Mouse (Mus musculus) hindbrain, embryonic 14.5 days (tissue): ENCODE data around the gene Gprasp2. TPM values are rescaled to one million over a fixed set of nuclear protein-coding genes. Genes with fewer than 3 reads are reported as not detected.
A peak's percentile ranks its signal among the peaks of the same experiment; 100 is the strongest.
"Not testable (repeated sequence)": the region's sequence is repeated elsewhere in the genome, so short reads cannot be mapped to it uniquely, and the experiment has no call there.

ENCODE experiments used
- ATAC-seq: fragments of 200-750 bp; cut with Nextera tagmentation; 2 replicates; pipeline ENCODE4 v1.8.0; 2017; ENCODE audit warnings: moderate number of reproducible peaks, mild to moderate bottlenecking, moderate TSS enrichment, moderate library complexity; ENCODE audit not compliant: low FRiP score
- DNase-seq: peaks from one replicate; pipeline ENCODE4 v3.0.0-alpha.2; 2015; ENCODE audit warnings: low spot score
- H3K27ac ChIP-seq: fragments of 300-500 bp; sonication (generic); 2 replicates; pipeline ENCODE4 v1.5.1; 2014; ENCODE audit warnings: mild to moderate bottlenecking, moderate library complexity
- H3K27me3 ChIP-seq: fragments of 300-500 bp; sonication (generic); 2 replicates; pipeline ENCODE4 v1.6.1; 2014; ENCODE audit warnings: mild to moderate bottlenecking, low read length, mixed read lengths; ENCODE audit not compliant: control insufficient read depth, insufficient read depth
- H3K36me3 ChIP-seq: fragments of 300-500 bp; sonication (generic); replicated peaks from 2 replicates; pipeline ENCODE4 v1.6.1; 2014; ENCODE audit not compliant: control insufficient read depth, insufficient read depth
- H3K4me1 ChIP-seq: fragments of 300-500 bp; sonication (generic); replicated peaks from 2 replicates; pipeline ENCODE4 v1.6.1; 2014; ENCODE audit warnings: antibody characterized with exemption, low read length, mixed read lengths; ENCODE audit not compliant: control insufficient read depth, insufficient read depth
- H3K4me2 ChIP-seq: fragments of 300-500 bp; sonication (generic); replicated peaks from 2 replicates; pipeline ENCODE4 v1.6.1; 2014; ENCODE audit warnings: mild to moderate bottlenecking, moderate library complexity
- H3K4me3 ChIP-seq: fragments of 300-500 bp; sonication (generic); replicated peaks from 2 replicates; pipeline ENCODE4 v1.5.1; 2014; ENCODE audit warnings: mild to moderate bottlenecking, low read length
- H3K9ac ChIP-seq: fragments of 300-500 bp; sonication (generic); 2 replicates; pipeline ENCODE4 v1.6.1; 2014
- H3K9me3 ChIP-seq: fragments of 300-500 bp; sonication (generic); 2 replicates; pipeline ENCODE4 v1.6.1; 2016; ENCODE audit warnings: low read length; ENCODE audit not compliant: control insufficient read depth
- WGBS: fragments of 180-500 bp; shearing (Covaris S2); extraction: QIAGEN DNeasy Blood & Tissue Kit; methylation state at CpG from one replicate; pipeline ENCODE4 v1.1.7; 2014; 5-methylcytosine and 5-hydroxymethylcytosine counted together
- polyA plus RNA-seq: library from polyadenylated mRNA; unstranded; fragments of >200 nt; fragmentation: Nextera tagmentation; extraction: Ambion mirVana; gene quantifications from 2 replicates; pipeline ENCODE4 v1.2.1, GENCODE M21; 2014

Gprasp2 gene
- polyA plus RNA-seq: 182 and 225 TPM in 2 replicates

DNA sequence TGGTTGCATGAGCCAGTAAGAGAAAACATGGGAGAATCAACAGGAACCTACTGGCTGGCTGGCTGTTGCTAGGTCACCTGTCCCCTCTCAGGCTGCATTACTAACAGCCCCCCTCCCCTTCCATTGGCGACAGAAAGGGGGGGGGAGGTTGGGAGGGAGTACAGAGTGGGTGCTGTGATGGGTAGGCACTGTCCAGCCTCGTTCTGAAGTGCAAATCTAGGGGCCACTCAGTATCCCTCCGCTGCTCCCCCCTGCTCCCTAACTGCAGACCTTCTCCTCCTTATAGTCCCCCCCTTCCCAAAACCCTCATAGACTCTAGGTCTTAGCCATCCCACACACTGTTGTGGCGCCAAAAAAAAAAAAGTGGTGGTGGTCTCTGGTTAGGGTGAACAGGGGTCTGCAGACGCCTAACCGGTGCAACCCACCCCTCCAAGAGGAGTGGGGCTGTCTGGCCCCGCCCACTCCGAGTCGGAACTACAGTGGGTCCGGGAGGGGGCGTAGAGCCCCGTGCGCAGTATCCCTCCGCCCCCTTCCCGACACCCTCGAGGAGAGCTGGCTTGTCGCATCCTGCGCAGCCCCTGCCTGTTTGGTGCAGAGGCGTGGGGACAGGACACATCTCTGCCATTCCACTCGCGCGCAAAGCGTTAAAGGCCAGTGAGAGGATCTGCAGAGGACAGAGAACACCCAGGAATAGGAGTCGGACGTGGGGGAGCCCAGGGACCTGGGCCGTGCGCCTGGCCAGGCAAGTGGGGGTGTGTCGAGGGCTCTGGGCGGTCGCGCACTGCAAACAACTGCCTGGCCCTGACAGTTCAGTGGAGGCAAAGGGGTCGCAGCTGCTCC, at the start of gene Gprasp2:
Gene Gprasp2 (plus strand): TSS at position 514 of the 840 bp plus-strand sequence.
- H3K27me3 ChIP-seq, H3K4me1 ChIP-seq, H3K9me3 ChIP-seq: not testable (repeated sequence)
- Histone ChIP-seq H3K9ac (peak within 1 kb of the TSS; percentile 73), H3K4me3 (peak within 1 kb of the TSS; percentile 53), H3K36me3 (peaks cover 14% of the 10 kb centered on the region), H3K4me2 (peak within 1 kb of the TSS; percentile 56), H3K27ac (peak within 1 kb of the TSS; percentile 72)
- DNase-seq: peak; percentile 67
- 15% methylated on average over 23 of the region's 32 CpGs for WGBS
- peak; percentile 92 for ATAC-seq

DNA sequence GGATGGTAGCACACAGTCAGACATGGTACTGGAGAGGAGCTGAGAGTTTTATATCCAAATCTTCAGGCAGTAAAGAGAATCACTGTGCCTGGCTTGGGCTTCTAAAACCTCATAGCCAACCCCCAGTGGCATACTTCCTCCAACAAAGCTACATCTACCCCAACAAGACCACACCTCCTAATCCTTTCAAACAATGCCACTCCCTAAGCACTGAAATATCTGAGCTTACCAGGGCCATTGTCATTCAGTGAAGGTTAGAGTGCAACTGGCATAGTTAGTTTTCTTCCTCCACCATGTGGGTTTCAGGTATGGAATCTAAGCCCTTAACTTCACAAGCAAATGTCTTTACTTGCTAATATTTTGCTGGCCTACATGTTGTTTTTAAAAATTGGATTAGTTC, 47.3 kb upstream of the Gprasp2 start:
- H3K27ac ChIP-seq: no peak overlapping the region
- no peak for DNase-seq
- no peak overlapping the region for H3K4me3 ChIP-seq
- no peaks in the 10 kb centered on the region for H3K36me3 ChIP-seq
- no peaks in the 10 kb centered on the region for H3K27me3 ChIP-seq
- H3K4me1 ChIP-seq: no peaks in the 10 kb centered on the region
- ATAC-seq: no peak
- no peak overlapping the region for H3K4me2 ChIP-seq
- H3K9ac ChIP-seq: no peak overlapping the region
- H3K9me3 ChIP-seq: no peaks in the 10 kb centered on the region

DNA sequence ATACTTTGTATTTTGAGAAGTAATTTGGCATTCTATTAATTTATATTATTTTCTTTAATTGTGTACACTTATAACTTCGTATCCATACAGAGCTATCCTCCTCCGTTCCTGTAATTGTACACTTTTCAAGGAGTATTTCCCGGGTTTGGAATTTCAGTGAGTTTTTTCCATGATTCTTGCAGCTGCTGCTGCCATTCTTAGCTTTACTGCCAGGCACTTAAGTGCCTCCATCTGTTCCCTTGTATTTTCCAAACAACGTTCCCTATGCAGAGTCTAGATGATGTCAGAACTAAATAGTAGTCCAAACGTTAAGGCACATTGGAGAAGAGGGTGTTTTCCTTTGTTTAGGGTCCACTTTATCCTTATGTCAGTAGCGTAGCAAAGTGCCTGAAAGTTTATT, 46.5 kb upstream of the Gprasp2 start:
- H3K27ac ChIP-seq: no peak overlapping the region
- H3K36me3 ChIP-seq: no peaks in the 10 kb centered on the region
- H3K4me1 ChIP-seq: no peaks in the 10 kb centered on the region
- ATAC-seq (no peak), DNase-seq (no peak)
- no peaks in the 10 kb centered on the region for H3K27me3 ChIP-seq
- no peaks in the 10 kb centered on the region for H3K9me3 ChIP-seq
- H3K4me3 ChIP-seq: no peak overlapping the region
- H3K4me2 ChIP-seq: no peak overlapping the region
- no peak overlapping the region for H3K9ac ChIP-seq
- 80% methylated on average over 6 of the region's 6 CpGs for WGBS

DNA sequence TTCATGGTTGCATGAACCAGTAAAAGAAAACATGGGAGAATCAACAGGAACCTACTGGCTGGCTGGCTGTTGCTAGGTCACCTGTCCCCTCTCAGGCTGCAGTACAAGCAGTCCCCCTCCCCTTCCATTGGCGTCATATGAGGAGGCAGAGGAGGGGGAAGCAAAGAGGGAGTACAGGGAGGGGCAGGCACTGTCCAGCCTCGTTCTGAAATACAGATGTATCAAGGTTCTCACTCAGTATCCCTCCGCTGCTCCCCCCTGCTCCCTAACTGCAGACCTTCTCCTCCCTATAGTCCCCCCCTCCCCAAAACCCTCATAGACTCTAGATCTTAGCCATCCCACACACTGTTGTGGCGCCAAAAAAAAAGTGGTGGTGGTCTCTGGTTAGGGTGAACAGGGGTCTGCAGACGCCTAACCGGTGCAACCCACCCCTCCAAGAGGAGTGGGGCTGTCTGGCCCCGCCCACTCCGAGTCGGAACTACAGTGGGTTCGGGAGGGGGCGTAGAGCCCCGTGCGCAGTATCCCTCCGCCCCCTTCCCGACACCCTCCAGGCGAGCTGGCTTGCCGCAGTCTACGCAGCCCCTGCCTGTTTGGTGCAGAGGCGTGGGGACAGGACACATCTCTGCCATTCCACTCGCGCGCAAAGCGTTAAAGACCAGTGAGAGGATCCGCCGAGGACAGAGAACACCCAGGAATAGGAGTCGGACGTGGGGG, 43.1 kb upstream of the Gprasp2 start:
- H3K9ac ChIP-seq: peak overlapping the region; percentile 81
- H3K4me1 ChIP-seq, H3K9me3 ChIP-seq, H3K27me3 ChIP-seq: not testable (repeated sequence)
- DNase-seq (peak; percentile 76), ATAC-seq (peak; percentile 93)
- peaks cover 21% of the 10 kb centered on the region for H3K36me3 ChIP-seq
- peak overlapping the region; percentile 64 for H3K4me3 ChIP-seq
- 32% methylated on average over 22 of the region's 27 CpGs for WGBS
- peak overlapping the region; percentile 55 for H3K4me2 ChIP-seq
- H3K27ac ChIP-seq: peak overlapping the region; percentile 84

DNA sequence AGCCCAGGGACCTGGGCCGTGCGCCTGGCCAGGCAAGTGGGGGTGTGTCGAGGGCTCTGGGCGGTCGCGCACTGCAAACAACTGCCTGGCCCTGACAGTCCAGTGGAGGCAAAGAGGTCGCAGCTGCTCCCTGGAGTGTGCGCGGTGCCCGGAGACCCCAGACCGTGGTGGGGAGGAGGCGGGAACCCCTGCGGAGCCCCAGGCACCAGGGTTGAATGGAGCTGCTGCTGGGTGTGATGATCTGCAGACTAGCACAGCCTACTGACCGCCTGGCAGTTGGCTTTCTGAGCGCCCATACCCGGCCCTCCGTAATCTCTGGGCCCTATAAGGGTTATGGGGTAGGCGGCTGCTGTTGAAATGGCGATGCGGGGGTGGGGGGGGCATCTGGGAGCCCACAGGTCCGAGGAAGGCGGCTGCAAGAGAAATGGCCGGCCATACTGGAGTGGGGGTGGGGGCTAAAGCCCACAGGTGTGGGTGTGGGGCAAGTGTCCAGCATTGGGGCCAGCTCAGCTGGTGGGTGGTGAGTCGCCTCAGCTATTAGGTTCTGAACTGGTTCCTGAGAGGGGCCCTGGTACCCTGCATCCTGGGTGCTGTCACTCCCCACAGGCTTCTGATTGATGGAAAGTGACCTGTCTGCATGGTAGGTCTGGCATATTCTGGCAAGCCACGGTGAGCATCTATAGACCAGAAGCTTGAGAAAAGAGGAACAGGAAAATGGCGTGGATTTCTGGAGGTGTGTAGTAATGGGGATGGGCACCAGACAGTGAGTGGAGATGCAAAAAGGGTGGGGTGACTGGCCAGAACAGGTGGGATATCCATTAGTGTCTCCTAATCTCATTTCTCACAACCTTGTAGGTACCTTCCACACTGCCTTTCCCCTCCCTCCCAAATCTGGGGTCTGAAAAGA, 42.3 kb upstream of the Gprasp2 start:
- H3K27me3 ChIP-seq, H3K9me3 ChIP-seq, DNase-seq, H3K4me1 ChIP-seq: not testable (repeated sequence)
- peaks cover 29% of the 10 kb centered on the region for H3K36me3 ChIP-seq
- WGBS: 18% methylated on average over 20 of the region's 26 CpGs
- H3K9ac ChIP-seq: peak overlapping the region; percentile 81
- H3K4me3 ChIP-seq: peak overlapping the region; percentile 64
- ATAC-seq: peak; percentile 67
- H3K4me2 ChIP-seq: peak overlapping the region; percentile 55
- peak overlapping the region; percentile 84 for H3K27ac ChIP-seq

DNA sequence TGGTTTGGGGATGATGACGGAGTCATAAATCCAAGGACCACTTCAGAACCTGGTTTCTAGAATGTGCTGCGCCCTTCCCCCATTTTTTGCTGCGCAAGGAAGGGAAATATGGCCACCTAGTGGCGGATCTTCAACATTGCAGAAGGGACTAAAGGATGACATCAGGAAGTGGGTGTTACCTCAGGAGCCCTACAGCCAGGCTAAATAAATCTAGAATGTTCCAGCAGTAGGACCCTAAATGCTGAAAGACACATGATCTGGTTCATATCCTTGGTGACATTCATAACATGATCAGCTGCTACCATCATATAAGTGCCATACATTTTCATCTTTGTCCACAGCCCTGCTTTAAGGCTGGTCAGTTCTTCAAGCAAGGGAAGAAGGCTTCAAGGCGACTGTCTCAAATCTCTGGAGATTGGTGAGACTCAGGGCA, 41.6 kb upstream of the Gprasp2 start, which contains the start of gene Bhlhb9:
Gene Bhlhb9 (plus strand): TSS at position 383 of the 433 bp plus-strand sequence.
- Histone ChIP-seq H3K9ac (peak within 1 kb of the TSS; percentile 81), H3K4me2 (peak within 1 kb of the TSS; percentile 55), H3K4me3 (peak within 1 kb of the TSS; percentile 64), H3K36me3 (peaks cover 35% of the 10 kb centered on the region), H3K27ac (peak within 1 kb of the TSS; percentile 84)
- not testable (repeated sequence) for H3K9me3 ChIP-seq, H3K4me1 ChIP-seq, H3K27me3 ChIP-seq
- DNase-seq: peak; percentile 64
- peak; percentile 10; the same call in 1 of the 2 replicates for ATAC-seq
- 20% methylated on average over 3 of the region's 5 CpGs for WGBS

DNA sequence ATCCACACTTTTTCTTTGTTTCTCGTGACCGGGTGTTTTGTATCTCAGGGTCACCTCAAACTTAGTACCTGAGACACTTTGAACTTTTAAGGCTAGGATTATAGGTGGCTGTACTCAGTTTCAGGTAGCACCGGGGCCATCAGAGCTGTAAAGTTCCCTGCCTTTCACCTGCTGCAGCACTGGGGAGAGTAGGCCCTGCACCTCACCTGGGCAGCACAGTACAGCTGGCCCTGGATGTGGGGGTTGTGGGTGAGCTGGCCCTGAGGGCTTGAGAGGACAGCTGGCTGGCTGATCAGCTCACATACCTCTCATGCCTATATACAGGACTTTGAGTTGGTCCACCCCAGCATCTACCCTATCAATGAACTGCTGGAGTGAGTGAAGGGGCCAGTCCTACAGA, 34.7 kb upstream of the Gprasp2 start:
- peaks cover 38% of the 10 kb centered on the region for H3K36me3 ChIP-seq
- 93% methylated on average over 3 of the region's 3 CpGs for WGBS
- H3K27me3 ChIP-seq: no peaks in the 10 kb centered on the region
- no peaks in the 10 kb centered on the region for H3K9me3 ChIP-seq
- no peak overlapping the region for H3K4me3 ChIP-seq
- no peaks in the 10 kb centered on the region for H3K4me1 ChIP-seq
- DNase-seq: no peak
- no peak overlapping the region for H3K27ac ChIP-seq
- no peak overlapping the region for H3K4me2 ChIP-seq
- no peak for ATAC-seq
- H3K9ac ChIP-seq: no peak overlapping the region

DNA sequence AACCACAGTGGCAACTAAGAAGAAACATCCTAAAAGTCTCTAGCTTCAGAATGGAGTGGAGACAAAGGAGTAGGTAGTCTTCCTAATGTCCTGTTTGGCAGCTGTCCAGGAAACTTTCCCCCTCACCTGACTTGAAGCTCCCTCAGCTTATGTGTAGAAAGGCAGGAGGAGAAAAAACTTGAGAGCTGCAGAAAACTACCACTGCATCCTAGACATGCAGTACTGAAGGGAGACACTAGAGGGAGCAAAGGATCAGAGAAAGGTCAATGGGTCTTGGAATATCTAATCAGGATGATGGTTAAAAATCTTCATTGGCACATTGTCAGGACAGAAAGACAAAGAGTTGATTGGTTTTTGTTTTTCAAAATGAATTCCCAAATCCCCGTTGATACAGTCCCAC, 33.1 kb upstream of the Gprasp2 start:
- no peaks in the 10 kb centered on the region for H3K4me1 ChIP-seq
- no peaks in the 10 kb centered on the region for H3K9me3 ChIP-seq
- WGBS: 23% methylated on average over 1 of the region's 1 CpGs
- H3K27ac ChIP-seq: no peak overlapping the region
- no peak for ATAC-seq
- no peaks in the 10 kb centered on the region for H3K27me3 ChIP-seq
- no peak overlapping the region for H3K4me3 ChIP-seq
- peaks cover 21% of the 10 kb centered on the region for H3K36me3 ChIP-seq
- no peak overlapping the region for H3K4me2 ChIP-seq
- DNase-seq: peak; percentile 79
- H3K9ac ChIP-seq: no peak overlapping the region

DNA sequence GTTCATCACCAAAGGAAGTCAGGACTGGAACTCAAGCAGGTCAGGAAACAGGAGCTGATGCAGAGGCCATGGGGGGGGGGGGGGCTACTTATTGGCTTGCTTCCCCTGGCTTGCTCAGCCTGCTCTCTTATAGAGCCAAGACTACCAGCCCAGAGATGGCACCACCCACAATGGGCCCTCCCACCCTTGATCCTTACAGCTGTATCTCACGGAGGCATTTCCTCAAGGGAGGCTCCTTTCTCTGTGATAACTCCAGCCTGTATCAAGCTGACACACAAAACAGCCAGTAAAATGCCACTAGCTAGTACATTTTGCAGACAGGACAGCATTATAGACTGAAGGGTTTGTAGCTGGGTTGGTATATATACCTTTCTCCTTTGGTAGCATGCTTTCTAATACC, 2.9 kb upstream of the Gprasp2 start:
- H3K4me1 ChIP-seq, H3K36me3 ChIP-seq, H3K4me2 ChIP-seq, H3K9ac ChIP-seq, H3K27me3 ChIP-seq, H3K4me3 ChIP-seq, H3K27ac ChIP-seq, DNase-seq, H3K9me3 ChIP-seq, ATAC-seq: not testable (repeated sequence)
- WGBS: 44% methylated on average over 1 of the region's 1 CpGs
